Mouse (Mus musculus): ENCODE measurements at regions not wholly inside any gene's neighbourhood (a gene's known extent, or its start where the extent isn't known, plus 50 kb on each side); places are given as distances from the start of the nearest gene placed in this dataset.

GRCm38 (mm10) chr16:19889576-19889975 is 93.3 kb downstream of the Klhl6 start:
- no peaks in the 10 kb centered on the region for H3K9me3 ChIP-seq (ENCODE audit: control insufficient read depth, insufficient read depth, low read depth, low read length)
- no peaks in the 10 kb centered on the region for H3K36me3 ChIP-seq (ENCODE audit: control insufficient read depth, insufficient read depth, low read length, poor library complexity, severe bottlenecking)
- no peak for DNase-seq (ENCODE audit: low read depth, low spot score)
- no peak overlapping the region for H3K27ac ChIP-seq (ENCODE audit: insufficient read depth, low read depth, low read length, poor library complexity, severe bottlenecking)
- no peaks in the 10 kb centered on the region for H3K4me1 ChIP-seq (ENCODE audit: control insufficient read depth in 2 of 2, insufficient read depth in 2 of 2, low read length in 2 of 2, poor library complexity in 1 of 2)
- no peak overlapping the region for H3K9ac ChIP-seq (ENCODE audit: insufficient read depth, low read depth, low read length, poor library complexity, severe bottlenecking)
- in situ Hi-C loops (cut with MboI; ENCODE audit: low sequenced_read_pairs in 2 of 2, unreplicated experiment in 2 of 2), result no loop called here
- no peak for TF ChIP-seq HCFC1 (IDR thresholded peaks at IDR 0.05; ENCODE audit: borderline replicate concordance, insufficient read depth, low read length)
- TF ChIP-seq ZC3H11A (IDR thresholded peaks at IDR 0.05; ENCODE audit: borderline replicate concordance, low read depth, low read length), result no peak
- TF ChIP-seq CHD2 (IDR thresholded peaks at IDR 0.05; ENCODE audit: low read depth, low read length), result no peak
- TF ChIP-seq ZNF384 (IDR thresholded peaks at IDR 0.05; ENCODE audit: low read depth, low read length), result no peak
- no peak for TF ChIP-seq MAFK (IDR thresholded peaks at IDR 0.05; ENCODE audit: insufficient read depth, low read depth, low read length)
- no peak overlapping the region for H3K4me3 ChIP-seq (ENCODE audit: insufficient read depth in 1 of 2, low read depth in 1 of 2, low read length in 2 of 2, poor library complexity in 1 of 2, severe bottlenecking in 1 of 2)

- no peaks in the 10 kb centered on the region for H3K4me1 ChIP-seq (ENCODE audit: control insufficient read depth in 2 of 2, insufficient read depth in 2 of 2, low read length in 2 of 2, poor library complexity in 1 of 2)
- in situ Hi-C loops (cut with MboI; ENCODE audit: low sequenced_read_pairs in 2 of 2, unreplicated experiment in 2 of 2), result no loop called here
- H3K4me3 ChIP-seq (ENCODE audit: insufficient read depth in 1 of 2, low read depth in 1 of 2, low read length in 2 of 2, poor library complexity in 1 of 2, severe bottlenecking in 1 of 2), result no peak overlapping the region
- no peak for DNase-seq (ENCODE audit: low read depth, low spot score)
- no peak overlapping the region for H3K27ac ChIP-seq (ENCODE audit: insufficient read depth, low read depth, low read length, poor library complexity, severe bottlenecking)
- no peak overlapping the region for H3K9ac ChIP-seq (ENCODE audit: insufficient read depth, low read depth, low read length, poor library complexity, severe bottlenecking)
- H3K36me3 ChIP-seq (ENCODE audit: control insufficient read depth, insufficient read depth, low read length, poor library complexity, severe bottlenecking), result no peaks in the 10 kb centered on the region
- TF ChIP-seq HCFC1 (IDR thresholded peaks at IDR 0.05; ENCODE audit: borderline replicate concordance, insufficient read depth, low read length) (no peak), MAFK (IDR thresholded peaks at IDR 0.05; ENCODE audit: insufficient read depth, low read depth, low read length) (no peak), ZC3H11A (IDR thresholded peaks at IDR 0.05; ENCODE audit: borderline replicate concordance, low read depth, low read length) (no peak), ZNF384 (IDR thresholded peaks at IDR 0.05; ENCODE audit: low read depth, low read length) (no peak), CHD2 (IDR thresholded peaks at IDR 0.05; ENCODE audit: low read depth, low read length) (no peak)
- H3K9me3 ChIP-seq (ENCODE audit: control insufficient read depth, insufficient read depth, low read depth, low read length), result no peaks in the 10 kb centered on the region
Observed at GRCm38 (mm10) chr16:19891441-19891840, 91.4 kb downstream of the Klhl6 start.

- TF ChIP-seq MAFK (IDR thresholded peaks at IDR 0.05; ENCODE audit: insufficient read depth, low read depth, low read length) (no peak), ZNF384 (IDR thresholded peaks at IDR 0.05; ENCODE audit: low read depth, low read length) (0 out of 2 replicates have a peak, but pooled peaks have one; percentile 20)
- in situ Hi-C loops (cut with MboI; ENCODE audit: low sequenced_read_pairs in 2 of 2, unreplicated experiment in 2 of 2), result no loop called here
- Histone ChIP-seq H3K36me3 (ENCODE audit: control insufficient read depth, insufficient read depth, low read length, poor library complexity, severe bottlenecking) (no peaks in the 10 kb centered on the region), H3K9me3 (ENCODE audit: control insufficient read depth, insufficient read depth, low read depth, low read length) (no peaks in the 10 kb centered on the region), H3K9ac (ENCODE audit: insufficient read depth, low read depth, low read length, poor library complexity, severe bottlenecking) (no peak overlapping the region), H3K27ac (ENCODE audit: insufficient read depth, low read depth, low read length, poor library complexity, severe bottlenecking) (no peak overlapping the region), H3K4me3 (ENCODE audit: insufficient read depth in 1 of 2, low read depth in 1 of 2, low read length in 2 of 2, poor library complexity in 1 of 2, severe bottlenecking in 1 of 2) (no peak overlapping the region), H3K4me1 (ENCODE audit: control insufficient read depth in 2 of 2, insufficient read depth in 2 of 2, low read length in 2 of 2, poor library complexity in 1 of 2) (no peaks in the 10 kb centered on the region)
- no peak for DNase-seq (ENCODE audit: low read depth, low spot score)
Observed at GRCm38 (mm10) chr16:19894435-19894994, 88.3 kb downstream of the Klhl6 start.
